Mouse (Mus musculus) layer of hippocampus, postnatal 10 days (tissue): ENCODE measurements at regions not wholly inside any gene's neighbourhood (a gene's known extent, or its start where the extent isn't known, plus 50 kb on each side); places are given as distances from the start of the nearest gene placed in this dataset.
"Not testable (repeated sequence)": the region's sequence is repeated elsewhere in the genome, so short reads cannot be mapped to it uniquely, and the experiment has no call there.

Source experiments
- DNase-seq, 2 experiments: peaks; one replicate each; pipeline ENCODE4 v3.0.0; 2021; ENCODE audit warnings: low spot score in 2 of 2

DNA sequence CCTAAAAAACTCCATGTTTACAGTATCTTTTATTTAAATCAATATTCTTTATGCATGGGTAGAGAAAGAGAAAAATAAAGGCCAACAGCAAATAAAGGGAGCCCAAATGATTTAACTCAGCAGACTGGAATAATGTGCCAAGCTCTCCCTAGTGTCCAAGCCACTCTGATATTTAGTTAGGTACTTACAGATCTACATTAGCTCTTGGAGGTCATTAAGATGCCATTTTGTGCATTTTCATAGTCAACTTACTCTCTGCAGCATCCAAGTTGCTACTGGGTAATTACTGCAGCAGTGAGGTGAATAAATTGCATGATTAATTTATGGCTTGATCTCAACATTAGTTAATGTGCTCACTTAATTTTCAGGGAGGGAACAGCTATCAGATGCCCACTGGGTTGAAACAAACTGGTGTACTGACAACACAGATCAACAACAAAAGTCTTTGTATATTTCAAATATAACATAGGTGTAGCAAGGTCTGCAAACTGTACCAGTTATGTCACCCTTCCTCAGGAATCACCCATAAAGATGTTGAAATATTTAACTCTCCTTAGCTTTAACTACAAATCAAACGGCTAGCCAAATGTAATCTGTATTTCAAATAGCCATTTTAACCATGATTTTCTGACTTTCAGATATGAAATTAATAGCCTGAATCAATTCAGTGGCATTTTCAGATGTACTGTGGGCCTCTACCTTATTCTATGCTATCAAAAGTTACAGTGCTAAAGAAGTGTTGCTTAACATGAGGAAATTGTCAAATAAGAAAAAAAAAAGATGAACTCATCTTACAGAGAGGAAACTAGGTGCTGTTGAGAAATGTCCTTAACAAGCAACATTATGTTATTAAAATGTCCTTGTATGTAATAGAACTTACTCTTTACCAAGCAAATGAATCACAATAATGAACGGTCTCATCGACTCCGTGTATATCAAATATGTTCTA lies 163.8 kb upstream of the Hapln1 start:
- DNase-seq, result no peak

DNA sequence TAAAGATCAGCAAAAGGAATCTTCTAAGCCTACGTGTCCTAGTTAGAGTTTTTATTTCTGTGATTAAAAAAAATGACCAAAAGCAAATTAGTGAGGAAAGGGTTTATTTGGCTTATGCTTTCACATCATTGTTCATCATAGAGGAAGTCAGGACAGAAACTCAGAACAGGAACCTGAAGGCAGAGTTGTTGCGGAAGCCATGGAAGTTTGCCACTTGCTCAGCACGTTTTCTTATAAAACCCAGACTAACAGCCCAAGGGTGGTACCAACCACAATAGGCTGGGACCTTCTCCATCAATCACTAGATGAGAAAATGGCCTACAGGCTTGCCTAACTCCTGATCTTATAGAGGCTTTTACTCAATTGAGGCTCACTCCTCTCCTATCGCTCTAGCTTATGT lies 161.2 kb upstream of the Hapln1 start:
- DNase-seq, result no peak

DNA sequence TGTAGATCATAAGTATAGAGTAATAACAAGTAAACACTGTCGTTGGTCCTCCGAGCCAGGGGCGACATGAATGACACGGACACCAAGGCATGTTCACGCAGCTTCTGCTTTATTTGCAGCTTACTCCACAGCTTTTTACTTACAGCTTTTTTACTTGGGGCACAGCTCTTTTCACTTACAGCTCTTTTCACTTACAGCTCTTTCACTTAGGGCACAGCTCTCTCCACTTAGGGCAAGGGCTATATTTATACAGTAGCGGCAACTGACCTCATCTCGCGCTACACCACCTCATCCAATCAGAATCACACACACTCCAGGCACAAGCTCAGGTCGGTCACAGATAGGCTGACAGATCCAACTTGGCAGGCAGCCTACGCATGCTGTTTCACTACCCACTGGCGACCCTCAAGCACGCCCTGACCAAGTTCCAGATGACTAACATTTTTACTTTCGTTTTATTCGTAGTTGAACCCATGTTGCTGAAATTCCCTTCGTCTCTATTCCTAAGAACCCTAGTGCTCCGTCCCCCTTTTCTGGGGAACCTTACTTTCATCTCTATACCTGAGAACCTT lies 155.9 kb upstream of the Hapln1 start:
- not testable (repeated sequence) for DNase-seq

DNA sequence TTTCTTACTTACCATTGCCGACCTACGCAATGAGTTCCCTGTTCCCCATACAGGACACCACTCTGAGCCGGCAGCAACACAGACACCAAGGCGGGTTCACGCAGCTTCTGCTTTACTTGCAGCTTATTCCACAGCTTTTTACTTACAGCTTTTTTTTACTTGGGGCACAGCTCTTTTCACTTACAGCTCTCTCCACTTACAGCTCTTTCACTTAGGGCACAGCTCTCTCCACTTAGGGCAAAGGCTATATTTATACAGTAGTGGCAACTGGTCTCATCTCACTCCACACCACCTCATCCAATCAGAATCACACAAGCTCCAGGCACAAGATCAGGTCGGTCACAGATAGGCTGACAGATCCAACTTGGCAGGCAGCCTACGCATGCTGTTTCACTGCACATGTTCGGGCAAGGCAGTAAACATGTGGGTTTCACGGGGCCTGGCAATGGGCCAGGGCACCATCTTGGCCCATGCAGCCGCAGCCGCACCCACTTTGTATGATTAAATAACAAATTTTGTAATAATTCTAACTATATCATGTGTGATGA lies 154.9 kb upstream of the Hapln1 start:
- DNase-seq, result peak; percentile 14 to 31

DNA sequence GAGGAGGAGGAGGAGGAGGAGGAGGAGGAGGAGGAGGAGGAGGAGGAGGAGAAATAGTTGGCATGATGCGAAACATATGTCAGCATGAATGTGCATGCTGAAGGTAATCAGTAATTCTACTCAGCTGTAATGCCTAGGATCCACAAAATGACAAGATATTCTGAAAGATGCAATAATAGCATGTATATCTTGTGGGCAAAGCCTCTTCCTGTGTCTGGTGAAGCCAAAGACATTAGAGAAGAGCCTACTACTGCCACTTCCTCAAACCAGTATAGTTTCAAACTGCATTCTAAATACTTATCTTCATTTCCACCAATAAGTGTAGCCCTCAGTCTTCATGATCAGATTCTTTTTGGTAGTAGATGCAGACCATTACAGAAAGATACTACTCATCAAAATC lies 152.2 kb upstream of the Hapln1 start:
- DNase-seq, result no peak

DNA sequence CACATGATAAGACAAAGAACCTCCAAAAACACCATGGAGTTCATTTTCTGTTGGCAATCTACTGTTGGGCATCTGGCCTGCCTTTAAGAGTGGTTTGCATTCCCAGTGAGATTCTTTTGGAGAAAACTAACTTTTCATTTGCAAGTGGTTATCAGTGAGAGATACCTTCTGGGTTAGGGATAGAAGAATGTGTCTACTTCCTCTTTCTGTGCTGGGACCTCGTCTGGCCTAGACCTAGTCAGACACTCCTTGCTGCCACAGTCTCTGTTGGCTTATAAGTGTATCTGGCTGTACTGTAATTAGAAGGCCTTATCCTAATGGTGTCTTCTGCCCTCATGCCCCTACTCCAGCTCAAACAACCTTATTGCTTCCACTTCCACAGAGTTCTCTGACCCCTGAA lies 150.4 kb upstream of the Hapln1 start:
- DNase-seq, result no peak

DNA sequence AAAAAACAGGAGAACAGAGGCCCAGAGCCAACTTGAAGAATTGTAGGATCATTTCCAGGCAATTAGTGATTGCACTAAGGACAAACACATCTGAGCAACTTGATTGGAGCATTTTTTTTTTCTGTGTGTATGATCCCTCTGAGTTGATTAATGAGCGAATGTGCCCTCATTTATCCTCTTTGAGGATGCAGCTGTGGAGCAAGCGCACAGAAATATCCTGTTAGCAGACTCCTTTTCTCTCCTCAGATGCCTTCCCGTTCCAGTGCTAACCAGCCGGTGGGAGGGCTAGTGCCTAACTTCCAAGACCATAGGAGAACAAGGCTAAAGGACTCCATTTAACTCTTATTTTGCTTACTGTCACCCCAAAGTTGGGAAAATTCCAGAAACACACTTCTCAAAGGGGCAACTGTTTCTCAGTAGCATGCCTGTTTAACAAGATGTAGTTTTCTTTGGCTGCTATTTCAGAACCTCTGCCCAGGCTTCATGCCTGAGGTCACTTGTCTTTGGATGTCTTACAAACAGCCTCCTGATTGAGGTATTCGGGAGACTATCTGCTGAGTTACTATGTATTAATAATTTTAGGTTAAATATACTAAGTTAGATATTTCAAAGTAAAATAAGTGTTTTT lies 144.8 kb upstream of the Hapln1 start:
- DNase-seq, result peak; percentile 10 to 23

DNA sequence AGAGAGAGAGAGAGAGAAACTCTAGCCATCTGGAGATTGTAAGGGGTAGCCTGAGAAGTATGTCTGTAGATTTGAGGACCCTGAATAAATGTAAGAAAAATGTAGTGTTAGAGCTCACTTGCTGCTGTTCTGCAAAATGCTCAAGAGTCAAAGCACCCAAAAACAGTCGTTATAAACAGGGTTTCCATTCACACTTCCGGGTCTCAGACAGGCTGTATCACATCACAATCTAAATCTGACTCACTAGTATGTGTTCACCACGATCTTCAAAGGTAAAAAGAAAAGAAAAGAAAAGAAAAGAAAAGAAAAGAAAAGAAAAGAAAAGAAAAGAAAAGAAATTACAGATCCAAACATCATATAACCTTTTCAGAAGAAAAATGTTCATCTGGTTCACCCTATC lies 143.7 kb upstream of the Hapln1 start:
- no peak for DNase-seq

DNA sequence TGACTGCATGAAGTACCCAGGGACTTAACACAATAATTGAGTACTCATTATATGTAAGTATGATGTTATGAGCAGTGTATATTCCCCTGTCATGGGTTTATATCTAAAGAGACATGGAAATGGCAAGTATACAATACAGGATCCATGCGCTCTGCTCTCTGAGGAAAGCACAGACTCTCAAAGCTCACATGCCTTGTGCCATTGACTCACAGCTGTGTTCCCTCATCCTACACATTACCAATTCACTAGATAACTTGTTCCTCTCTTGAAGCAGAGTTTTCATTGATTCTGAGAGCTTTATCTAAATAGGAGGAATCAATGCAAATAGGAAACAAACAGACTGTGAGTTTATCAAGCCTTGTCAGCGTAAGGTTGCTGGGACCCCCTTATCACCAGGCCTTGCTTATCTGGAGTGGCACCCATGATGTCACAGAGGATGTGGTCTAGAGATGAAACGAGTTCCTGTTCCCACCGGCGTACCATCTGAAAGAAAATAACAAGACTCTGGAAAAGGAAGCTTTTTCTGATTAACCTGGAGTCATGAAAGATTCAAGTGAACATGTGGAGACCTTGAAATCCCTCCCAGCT lies 138.4 kb upstream of the Hapln1 start:
- no peak for DNase-seq

DNA sequence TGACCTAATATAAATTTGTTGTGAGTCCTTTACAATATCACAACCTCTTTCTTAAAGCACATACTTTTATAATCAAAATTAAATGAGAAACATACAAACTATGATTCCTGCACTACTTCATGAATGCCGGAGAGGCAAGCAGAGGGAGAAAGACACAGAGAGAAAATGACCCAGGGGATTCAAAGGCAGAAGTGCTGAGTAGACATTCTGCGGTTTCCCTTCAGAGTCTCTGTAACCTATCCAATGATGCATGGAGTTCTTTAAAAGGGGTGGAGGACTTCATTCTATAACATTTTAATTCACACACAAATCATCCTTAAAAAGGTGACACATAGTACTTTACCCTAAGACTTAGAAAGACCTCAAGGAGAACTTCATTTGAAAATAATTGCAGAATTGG lies 129.1 kb upstream of the Hapln1 start:
- DNase-seq, result no peak

DNA sequence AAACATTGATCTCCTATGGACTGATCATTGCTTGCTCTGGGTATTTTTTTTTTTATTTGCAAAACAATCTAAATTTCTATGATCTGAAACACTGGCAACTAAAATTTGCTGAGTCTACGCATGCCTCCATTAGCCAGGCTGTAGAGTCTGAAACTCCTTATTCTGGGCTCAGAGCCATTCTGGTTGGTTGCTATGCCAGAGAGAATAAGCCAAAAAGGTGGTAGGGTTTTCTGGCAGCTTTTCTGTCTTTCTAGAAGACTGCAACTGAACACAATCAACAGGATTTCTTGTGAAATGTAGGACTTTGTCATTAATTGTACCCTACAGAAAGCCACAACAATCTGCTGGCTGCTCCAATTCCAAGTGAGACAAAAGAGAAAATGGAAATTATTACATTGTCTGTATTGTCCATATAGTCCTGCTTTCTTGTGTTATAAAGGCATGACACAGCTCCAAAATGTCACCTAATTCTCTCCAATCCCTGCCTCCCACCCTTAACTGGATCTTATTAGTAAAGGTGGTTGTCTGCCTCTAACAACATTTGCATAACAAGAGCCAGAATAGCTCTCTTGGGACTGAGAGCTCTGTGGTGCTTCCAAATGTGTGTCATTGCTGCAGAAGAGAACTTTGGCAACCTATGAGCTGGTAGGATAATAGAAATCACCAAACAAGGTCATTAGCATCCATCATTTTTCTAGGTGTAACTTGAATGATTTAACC lies 126.7 kb upstream of the Hapln1 start:
- peak; percentile 10 to 31 for DNase-seq

DNA sequence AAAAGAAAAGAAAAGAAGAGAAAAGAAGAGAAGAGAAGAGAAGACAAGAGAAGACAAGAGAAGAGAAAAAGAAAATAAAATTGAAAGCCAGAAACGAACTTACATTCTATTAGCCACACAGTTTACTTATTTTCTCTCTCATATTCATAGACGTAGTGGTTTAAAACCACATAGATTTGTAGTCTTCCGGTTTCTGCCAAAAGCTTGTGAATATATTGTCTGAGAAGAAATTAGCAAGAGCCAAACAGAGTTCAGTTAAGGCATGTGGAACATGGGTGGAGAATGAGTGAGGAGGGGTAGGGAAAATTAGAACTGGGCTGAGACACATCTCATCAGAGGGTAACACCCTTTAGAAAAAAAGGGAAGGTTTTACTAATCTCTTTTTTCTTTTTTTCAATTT lies 120.8 kb upstream of the Hapln1 start:
- DNase-seq, result no peak

DNA sequence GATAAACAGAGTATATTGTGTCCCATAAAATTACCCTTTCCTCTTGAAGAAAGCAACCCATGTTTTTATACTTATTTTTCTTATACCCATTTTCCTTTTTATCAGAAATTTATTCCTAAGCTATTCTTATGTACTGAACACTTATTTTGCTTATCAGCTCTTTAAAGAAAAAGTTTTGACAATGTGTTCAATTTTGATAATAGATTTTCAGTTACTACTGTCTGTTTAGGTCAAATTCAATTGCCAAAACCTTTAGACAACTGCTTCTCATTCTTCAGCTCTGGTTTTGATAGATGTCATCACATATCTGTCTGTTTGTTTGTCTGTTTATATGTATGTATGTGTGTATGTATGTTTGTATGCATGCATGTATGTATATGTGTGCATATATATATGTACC lies 117.8 kb upstream of the Hapln1 start:
- no peak for DNase-seq

DNA sequence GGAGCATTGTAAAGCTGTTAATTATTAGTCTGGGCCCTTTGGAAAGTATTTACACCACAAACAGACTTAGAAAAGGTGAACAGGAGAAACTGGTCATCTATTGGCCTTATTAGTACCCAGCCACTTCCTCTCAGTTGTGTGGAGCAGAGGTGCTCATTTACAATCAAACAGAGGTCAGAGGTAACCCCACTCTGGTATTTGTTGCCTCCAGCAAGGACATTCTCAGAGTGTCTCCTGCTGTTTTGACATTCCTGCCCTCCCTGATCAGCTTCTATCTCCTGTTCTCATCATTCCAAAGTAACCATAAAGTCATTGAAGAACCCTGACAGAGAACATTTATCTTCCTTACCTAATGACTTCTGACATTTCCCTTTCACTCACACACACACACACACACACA lies 116.1 kb upstream of the Hapln1 start:
- no peak for DNase-seq

DNA sequence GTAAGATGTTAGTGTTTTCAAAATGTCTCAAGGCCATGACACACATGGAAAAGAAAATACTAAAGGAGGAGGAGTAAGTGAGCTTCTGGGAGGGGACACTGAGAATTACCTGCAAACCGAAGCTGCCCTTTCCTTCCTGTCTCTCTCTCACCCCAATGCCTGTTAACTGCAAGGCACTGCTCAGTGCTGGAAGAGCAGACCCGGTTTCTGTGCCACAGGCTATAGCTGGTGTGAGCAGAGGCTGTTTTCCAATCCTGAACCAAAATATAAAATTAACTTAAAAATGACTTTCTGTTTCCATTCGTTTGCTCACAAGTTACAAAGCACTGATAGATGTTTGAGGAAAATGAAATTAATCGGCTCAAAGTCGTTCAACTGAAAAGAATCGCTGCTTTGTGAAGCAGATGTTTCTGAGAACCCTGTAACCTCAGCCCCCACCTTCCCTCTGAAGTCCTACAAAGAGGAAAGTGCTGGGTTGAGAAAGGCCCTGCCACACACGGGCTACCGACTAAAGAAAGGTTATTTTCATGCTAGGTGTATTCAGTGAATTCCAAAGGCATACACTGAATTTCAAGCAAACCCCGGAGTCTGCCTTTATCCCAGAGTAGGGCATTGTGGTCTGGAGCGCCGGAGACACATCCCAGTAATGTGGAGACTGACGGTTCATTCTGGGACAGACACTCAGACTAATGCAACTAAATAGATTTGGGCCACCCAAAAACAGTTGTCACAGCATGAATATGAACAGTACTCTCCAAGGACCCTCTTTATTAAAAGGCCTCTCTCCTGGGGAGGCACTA lies 111.1 kb upstream of the Hapln1 start:
- no peak for DNase-seq

DNA sequence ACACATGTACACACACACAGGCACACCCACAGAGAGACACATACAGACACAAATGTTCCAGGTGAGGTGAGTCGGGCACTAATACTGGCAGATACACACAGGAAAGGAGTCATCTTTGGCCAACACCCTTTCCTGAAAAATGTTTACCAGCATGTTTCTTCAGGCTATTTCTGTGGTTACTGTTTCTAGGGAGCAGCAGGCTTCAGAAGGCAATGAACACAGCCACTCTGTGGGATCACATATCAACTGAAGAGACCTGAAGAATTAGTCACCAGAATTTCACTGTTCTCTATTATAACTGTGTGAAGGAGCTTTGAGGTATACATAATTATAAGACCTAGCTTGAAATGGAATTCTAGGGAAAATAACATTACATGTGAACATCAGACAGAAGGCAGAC lies 94.7 kb upstream of the Hapln1 start:
- no peak for DNase-seq

DNA sequence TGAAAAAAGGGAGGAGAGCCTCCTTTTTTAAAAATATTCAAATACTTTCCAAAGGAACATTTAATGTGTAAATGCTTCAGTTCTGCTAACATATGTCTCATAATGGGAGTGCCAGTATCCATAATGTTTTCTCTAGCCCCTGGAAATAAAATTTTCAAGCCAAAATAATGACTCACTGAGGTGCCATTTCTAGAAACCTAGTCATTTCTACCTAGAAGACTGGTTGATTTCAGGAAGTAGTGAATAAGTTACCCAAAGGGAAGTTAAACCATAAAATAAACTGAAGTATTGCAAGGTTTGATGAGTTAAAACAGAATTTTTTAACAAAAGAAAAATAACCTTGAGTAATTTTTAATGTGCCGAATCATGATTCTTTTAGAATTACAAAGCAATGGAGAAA lies 85.8 kb upstream of the Hapln1 start:
- DNase-seq, result no peak

DNA sequence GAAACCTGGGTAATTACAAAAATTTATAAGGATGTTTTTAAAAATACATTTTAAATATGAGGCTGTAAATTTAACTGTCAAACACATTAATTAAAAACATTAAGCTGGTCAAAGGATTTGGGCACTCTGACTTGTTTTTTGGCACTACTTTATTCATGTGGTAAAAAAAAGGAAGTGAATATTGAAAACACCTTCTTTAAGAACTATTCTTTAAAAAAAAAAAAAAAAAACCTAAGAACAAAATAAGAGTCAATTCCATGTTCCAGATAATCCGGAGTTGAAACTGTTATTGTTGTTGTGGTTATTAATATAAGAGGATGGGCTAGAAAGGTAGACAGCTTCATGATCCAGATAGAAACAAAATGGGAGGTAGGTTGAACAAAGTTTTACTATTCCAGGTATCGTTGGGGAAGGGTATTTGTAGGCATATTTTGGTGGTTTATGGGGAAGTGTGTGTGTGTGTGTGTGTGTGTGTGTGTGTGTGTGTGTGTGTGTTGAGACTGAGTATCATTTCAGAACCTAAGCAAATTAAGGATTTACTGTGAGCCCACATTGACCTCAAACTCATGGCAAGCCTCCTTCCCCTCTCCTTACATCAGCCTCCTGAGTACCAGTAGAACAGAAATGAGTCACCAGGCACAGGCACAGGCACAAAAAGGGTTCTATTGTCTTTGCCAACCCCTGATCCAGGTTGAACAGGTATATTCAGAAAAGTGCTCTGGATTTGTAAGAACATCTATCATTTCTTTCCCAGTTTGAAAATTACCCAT lies 85.2 kb upstream of the Hapln1 start:
- DNase-seq, result no peak

DNA sequence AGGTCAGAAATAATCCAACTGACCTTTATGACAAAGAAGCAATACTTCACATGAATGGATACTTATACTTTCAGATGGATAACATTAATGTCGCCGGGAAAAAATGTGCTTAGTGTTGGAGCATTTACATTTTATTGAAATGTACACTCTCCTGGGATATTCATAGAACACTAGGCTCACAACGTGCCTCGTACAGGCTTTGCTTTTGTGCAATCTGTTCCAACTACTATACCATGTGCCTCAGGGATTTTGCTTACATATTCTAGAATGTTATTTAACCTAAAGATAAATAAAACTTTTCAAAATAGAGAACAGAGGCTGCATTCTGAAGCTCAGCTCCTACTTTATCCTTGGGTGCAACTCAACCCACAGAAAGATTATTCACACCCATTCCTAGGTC lies 75.8 kb upstream of the Hapln1 start:
- no peak for DNase-seq
